Mouse (Mus musculus) ES-E14 (cell line): ENCODE measurements around the gene Olfr145. TPM values are rescaled to one million over a fixed set of nuclear protein-coding genes. Genes with fewer than 3 reads are reported as not detected.

Source experiments
- DNase-seq: peaks from one replicate; pipeline ENCODE4 v3.0.0-alpha.2; 2013; ENCODE audit warnings: low read depth, low spot score
- H3K27ac ChIP-seq: 2 replicates; pipeline ENCODE4 v1.5.1; 2012; ENCODE audit warnings: low read depth, mild to moderate bottlenecking, low read length, moderate library complexity, mixed read lengths; ENCODE audit not compliant: poor library complexity, insufficient read depth, severe bottlenecking
- H3K36me3 ChIP-seq: 2 replicates; pipeline ENCODE4 v1.6.1; 2012; ENCODE audit warnings: mild to moderate bottlenecking, low read length, moderate library complexity, mixed read lengths; ENCODE audit not compliant: control insufficient read depth, poor library complexity, insufficient read depth, severe bottlenecking
- H3K4me1 ChIP-seq, 2 experiments: fragments of 150-350 bp in 1 of 2; sonication (generic) in 1 of 2; 2 replicates each; pipeline ENCODE4 v1.6.1; 2012; ENCODE audit warnings: low read length in 2 of 2, mild to moderate bottlenecking in 1 of 2, mixed read lengths in 1 of 2; ENCODE audit not compliant: control insufficient read depth in 2 of 2, insufficient read depth in 2 of 2, poor library complexity in 1 of 2
- H3K4me3 ChIP-seq, 2 experiments: fragments of 150-350 bp in 1 of 2; sonication (generic) in 1 of 2; 2 replicates each; pipeline ENCODE4 v1.5.1; 2012; ENCODE audit warnings: low read length in 2 of 2, low read depth in 1 of 2, mild to moderate bottlenecking in 1 of 2, mixed read lengths in 1 of 2; ENCODE audit not compliant: insufficient read depth in 1 of 2, poor library complexity in 1 of 2, severe bottlenecking in 1 of 2
- H3K9ac ChIP-seq: 2 replicates; pipeline ENCODE4 v1.6.1; 2012; ENCODE audit warnings: low read depth, mild to moderate bottlenecking, low read length, mixed read lengths; ENCODE audit not compliant: poor library complexity, insufficient read depth, severe bottlenecking
- H3K9me3 ChIP-seq: fragments of 150-350 bp; sonication (generic); 2 replicates; pipeline ENCODE4 v1.6.1; 2012; ENCODE audit warnings: low read depth, mild to moderate bottlenecking, low read length; ENCODE audit not compliant: control insufficient read depth, insufficient read depth
- CHD2 ChIP-seq: IDR thresholded peaks from 2 replicates; pipeline ENCODE4 v1.6.1; 2014; ENCODE audit warnings: mild to moderate bottlenecking, low read depth, low read length, inconsistent platforms
- HCFC1 ChIP-seq: IDR thresholded peaks from 2 replicates; pipeline ENCODE4 v1.6.1; 2012; ENCODE audit warnings: low read length, inconsistent platforms, borderline replicate concordance; ENCODE audit not compliant: insufficient read depth
- MAFK ChIP-seq: IDR thresholded peaks from 2 replicates; pipeline ENCODE4 v1.6.1; 2014; ENCODE audit warnings: mild to moderate bottlenecking, low read depth, low read length, inconsistent platforms; ENCODE audit not compliant: insufficient read depth
- ZC3H11A ChIP-seq: IDR thresholded peaks from 2 replicates; pipeline ENCODE4 v1.6.1; 2012; ENCODE audit warnings: low read depth, mild to moderate bottlenecking, inconsistent platforms, low read length, borderline replicate concordance
- ZNF384 ChIP-seq: IDR thresholded peaks from 2 replicates; pipeline ENCODE4 v1.6.1; 2012; ENCODE audit warnings: low read depth, low read length, inconsistent platforms
- in situ Hi-C, 2 experiments: fragments of 600-800 bp; cut with MboI; formaldehyde crosslinking; loops; one replicate each; pipeline ENCODE4 v1.15.1; 2025; ENCODE audit warnings: low sequenced_read_pairs in 2 of 2, inconsistent platforms in 1 of 2; ENCODE audit not compliant: unreplicated experiment in 2 of 2
- total RNA-seq: library from RNA; depleted of rRNA; stranded (reverse); fragments of 300-350 nt; gene quantifications from 2 replicates; pipeline ENCODE4 v1.2.3, GENCODE M21; 2012; rRNA removed

Olfr145 gene
- not detected in 2 replicates for total RNA-seq

- H3K4me1 ChIP-seq = no peaks in the 10 kb centered on the region
- TF ChIP-seq HCFC1 (no peak), MAFK (no peak), CHD2 (no peak), ZNF384 (no peak), ZC3H11A (no peak)
- H3K9ac ChIP-seq = no peak within 1 kb of the TSS
- no peak within 1 kb of the TSS for H3K4me3 ChIP-seq
- no peaks in the 10 kb centered on the region for H3K36me3 ChIP-seq
- no peak for DNase-seq
- in situ Hi-C loops = no loop called here
- H3K9me3 ChIP-seq = no peaks in the 10 kb centered on the region
- no peak within 1 kb of the TSS for H3K27ac ChIP-seq
Measured at GRCm38 (mm10) chr9:37896661-37897060, at the start of gene Olfr145. TSS of gene Olfr145 (plus strand) at chr9:37896724.

DNA sequence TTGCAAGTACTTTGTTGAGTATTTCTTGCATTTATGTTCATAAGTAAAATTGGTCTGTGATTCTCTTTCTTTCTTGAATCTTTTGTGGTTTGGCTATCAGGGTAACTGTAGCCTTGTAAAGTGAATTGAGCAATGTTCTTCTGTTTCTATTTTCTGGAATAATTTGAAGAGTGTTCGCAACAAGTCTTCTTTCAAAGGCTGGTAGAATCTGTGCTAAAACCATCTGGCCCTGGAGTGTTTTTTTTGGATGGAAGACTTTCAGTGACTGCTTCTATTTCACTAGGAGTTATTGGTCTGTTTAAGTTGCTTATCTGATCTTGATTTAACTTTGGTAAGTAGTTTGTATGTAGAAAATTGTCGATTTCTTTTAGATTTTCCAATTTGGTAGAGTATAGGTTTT is 47.3 kb upstream of the Olfr145 start:
- H3K36me3 ChIP-seq = no peaks in the 10 kb centered on the region
- no peak overlapping the region for H3K4me3 ChIP-seq
- H3K9me3 ChIP-seq = no peaks in the 10 kb centered on the region
- H3K4me1 ChIP-seq = no peaks in the 10 kb centered on the region
- DNase-seq = no peak
- H3K27ac ChIP-seq = no peak overlapping the region
- no peak for TF ChIP-seq CHD2
- TF ChIP-seq ZNF384 = no peak
- no peak for TF ChIP-seq HCFC1
- no peak for TF ChIP-seq MAFK
- no peak for TF ChIP-seq ZC3H11A
- no peak overlapping the region for H3K9ac ChIP-seq
- in situ Hi-C loops = no loop called here

- Histone ChIP-seq H3K36me3 (no peaks in the 10 kb centered on the region), H3K9ac (no peak within 1 kb of the TSS), H3K27ac (no peak within 1 kb of the TSS), H3K4me1 (no peaks in the 10 kb centered on the region), H3K9me3 (no peaks in the 10 kb centered on the region), H3K4me3 (no peak within 1 kb of the TSS)
- TF ChIP-seq CHD2 = no peak
- TF ChIP-seq HCFC1 = no peak
- no peak for TF ChIP-seq ZC3H11A
- no peak for TF ChIP-seq ZNF384
- TF ChIP-seq MAFK = no peak
- DNase-seq = no peak
- in situ Hi-C loops = no loop called here
Measured at GRCm38 (mm10) chr9:37853969-37854368, 42.6 kb upstream of the Olfr145 start, which contains the start of gene Olfr877. TSS of gene Olfr877 (plus strand) at chr9:37854269.

DNA sequence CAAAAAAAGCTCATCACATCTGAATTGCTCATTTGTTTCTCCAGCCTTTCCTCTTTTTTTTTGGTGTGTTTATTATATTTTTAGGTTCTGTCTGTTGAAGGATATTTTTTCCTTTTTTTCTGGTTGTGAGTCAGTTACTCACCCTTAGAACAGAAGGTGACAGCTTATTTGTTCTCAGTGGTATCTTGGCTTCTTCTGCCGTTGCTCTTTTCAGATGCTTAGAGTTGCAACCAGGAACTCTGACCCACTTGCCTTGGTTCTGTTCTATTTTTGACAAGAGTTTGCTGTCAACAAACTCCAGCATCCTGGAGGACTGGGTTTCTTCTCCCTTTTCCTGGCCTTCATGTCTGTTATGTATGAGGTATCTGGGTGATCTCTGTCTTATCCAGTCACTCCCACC is 33.2 kb upstream of the Olfr145 start:
- H3K9ac ChIP-seq = no peak overlapping the region
- TF ChIP-seq ZNF384 = no peak
- no peak for TF ChIP-seq MAFK
- TF ChIP-seq ZC3H11A = no peak
- TF ChIP-seq CHD2 = no peak
- no peak for TF ChIP-seq HCFC1
- no peak for DNase-seq
- no peaks in the 10 kb centered on the region for H3K36me3 ChIP-seq
- in situ Hi-C loops = no loop called here
- no peak overlapping the region for H3K27ac ChIP-seq
- no peak overlapping the region for H3K4me3 ChIP-seq
- no peaks in the 10 kb centered on the region for H3K4me1 ChIP-seq
- no peaks in the 10 kb centered on the region for H3K9me3 ChIP-seq

GRCm38 (mm10) chr9:37870246-37870645 is 26.3 kb upstream of the Olfr145 start:
- no peaks in the 10 kb centered on the region for H3K9me3 ChIP-seq
- no peak overlapping the region for H3K4me3 ChIP-seq
- TF ChIP-seq CHD2 (no peak), HCFC1 (no peak), MAFK (no peak), ZC3H11A (no peak), ZNF384 (no peak)
- no peak overlapping the region for H3K27ac ChIP-seq
- in situ Hi-C loops = no loop called here
- no peak for DNase-seq
- H3K36me3 ChIP-seq = no peaks in the 10 kb centered on the region
- H3K9ac ChIP-seq = no peak overlapping the region
- no peaks in the 10 kb centered on the region for H3K4me1 ChIP-seq
